Mouse (Mus musculus): ENCODE measurements around the gene Mogat2. TPM values are rescaled to one million over a fixed set of nuclear protein-coding genes. Genes with fewer than 3 reads are reported as not detected.

Gene Mogat2
- total RNA-seq, 1 experiment: 22.9 TPM

DNA sequence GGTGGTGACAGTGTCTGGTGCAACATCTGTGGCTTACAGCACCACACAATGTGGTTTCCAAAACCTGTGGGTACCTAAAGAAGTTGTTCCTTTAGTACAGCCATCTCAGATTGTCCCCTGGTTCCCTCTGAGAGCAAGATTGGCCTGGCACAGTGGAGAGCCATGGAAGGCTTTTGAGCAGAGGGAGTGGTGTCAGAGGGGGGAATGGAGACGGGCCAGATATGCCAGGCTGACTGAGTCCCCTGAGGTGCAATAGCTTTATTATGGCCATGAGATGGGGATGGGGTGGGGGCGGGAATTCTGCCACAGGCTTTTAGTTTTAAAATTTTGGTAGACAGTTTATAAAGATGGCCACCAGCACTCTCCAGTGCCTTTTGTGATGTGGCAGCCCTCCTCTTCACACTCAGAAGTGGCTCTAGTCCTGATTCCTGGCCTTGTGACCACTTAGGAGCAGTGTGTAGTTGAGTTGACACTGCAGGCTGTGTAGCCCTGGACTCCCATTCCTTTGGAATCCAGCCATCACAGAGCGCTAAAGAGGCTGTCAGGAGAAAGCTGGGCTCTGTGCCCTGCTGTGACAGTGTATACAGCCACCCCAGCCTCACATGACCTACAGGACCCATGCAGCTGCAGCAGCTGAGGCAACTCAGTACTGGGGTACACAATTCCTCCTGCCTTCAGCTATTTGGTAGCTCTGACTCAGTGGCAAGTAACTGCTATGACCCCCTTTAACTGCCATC is 20.9 kb downstream of the Mogat2 start:
- no peaks in the 10 kb centered on the region for H3K9me3 ChIP-seq (ENCODE audit: control insufficient read depth, insufficient read depth, low read depth, low read length)
- no peak overlapping the region for H3K27ac ChIP-seq (ENCODE audit: insufficient read depth, low read depth, low read length, poor library complexity, severe bottlenecking)
- no peak overlapping the region for H3K4me3 ChIP-seq (ENCODE audit: insufficient read depth in 1 of 2, low read depth in 1 of 2, low read length in 2 of 2, poor library complexity in 1 of 2, severe bottlenecking in 1 of 2)
- H3K36me3 ChIP-seq (ENCODE audit: control insufficient read depth, insufficient read depth, low read length, poor library complexity, severe bottlenecking): no peaks in the 10 kb centered on the region
- no peak for DNase-seq (ENCODE audit: low read depth, low spot score)
- no peaks in the 10 kb centered on the region for H3K4me1 ChIP-seq (ENCODE audit: control insufficient read depth in 2 of 2, insufficient read depth in 2 of 2, low read length in 2 of 2, poor library complexity in 1 of 2)
- in situ Hi-C loops (cut with MboI; ENCODE audit: low sequenced_read_pairs in 2 of 2, unreplicated experiment in 2 of 2): no loop called here
- TF ChIP-seq ZC3H11A (IDR thresholded peaks at IDR 0.05; ENCODE audit: borderline replicate concordance, low read depth, low read length) (no peak), MAFK (IDR thresholded peaks at IDR 0.05; ENCODE audit: insufficient read depth, low read depth, low read length) (no peak)
- no peak overlapping the region for H3K9ac ChIP-seq (ENCODE audit: insufficient read depth, low read depth, low read length, poor library complexity, severe bottlenecking)

DNA sequence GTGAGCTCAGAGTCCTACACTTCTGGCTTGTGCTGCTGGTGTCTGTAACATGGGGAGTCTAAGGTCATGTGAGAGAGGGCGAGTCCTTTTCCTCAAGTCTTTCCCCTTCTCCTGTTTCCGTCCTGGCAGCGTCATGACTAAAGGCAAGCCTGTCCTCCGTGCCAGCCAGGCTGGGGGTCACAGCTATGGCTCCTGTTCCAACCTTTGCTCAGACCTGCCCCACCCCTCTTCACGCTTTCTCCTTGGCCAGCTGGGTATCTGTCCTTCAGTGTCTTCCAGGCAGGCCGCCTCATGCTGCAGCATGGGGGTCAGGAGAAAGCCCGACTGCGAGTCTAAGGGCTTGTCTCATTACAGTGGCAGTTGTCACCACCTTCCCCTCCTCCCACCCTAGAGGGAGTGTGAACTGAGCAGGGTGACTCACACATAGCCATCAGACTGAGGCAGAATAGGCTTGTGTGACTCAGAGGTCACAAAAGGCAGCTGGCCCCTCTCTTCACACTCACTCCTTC is 23.0 kb downstream of the Mogat2 start:
- Histone ChIP-seq H3K9me3 (ENCODE audit: control insufficient read depth, insufficient read depth, low read depth, low read length) (no peaks in the 10 kb centered on the region), H3K4me1 (ENCODE audit: control insufficient read depth in 2 of 2, insufficient read depth in 2 of 2, low read length in 2 of 2, poor library complexity in 1 of 2) (no peaks in the 10 kb centered on the region), H3K4me3 (ENCODE audit: insufficient read depth in 1 of 2, low read depth in 1 of 2, low read length in 2 of 2, poor library complexity in 1 of 2, severe bottlenecking in 1 of 2) (no peak overlapping the region), H3K27ac (ENCODE audit: insufficient read depth, low read depth, low read length, poor library complexity, severe bottlenecking) (no peak overlapping the region), H3K36me3 (ENCODE audit: control insufficient read depth, insufficient read depth, low read length, poor library complexity, severe bottlenecking) (no peaks in the 10 kb centered on the region), H3K9ac (ENCODE audit: insufficient read depth, low read depth, low read length, poor library complexity, severe bottlenecking) (no peak overlapping the region)
- DNase-seq (ENCODE audit: low read depth, low spot score): no peak
- in situ Hi-C loops (cut with MboI; ENCODE audit: low sequenced_read_pairs in 2 of 2, unreplicated experiment in 2 of 2): no loop called here
- TF ChIP-seq HCFC1 (IDR thresholded peaks at IDR 0.05; ENCODE audit: borderline replicate concordance, insufficient read depth, low read length): no peak
- TF ChIP-seq MAFK (IDR thresholded peaks at IDR 0.05; ENCODE audit: insufficient read depth, low read depth, low read length): no peak
- no peak for TF ChIP-seq ZC3H11A (IDR thresholded peaks at IDR 0.05; ENCODE audit: borderline replicate concordance, low read depth, low read length)
- TF ChIP-seq CHD2 (IDR thresholded peaks at IDR 0.05; ENCODE audit: low read depth, low read length): no peak
- no peak for TF ChIP-seq ZNF384 (IDR thresholded peaks at IDR 0.05; ENCODE audit: low read depth, low read length)

DNA sequence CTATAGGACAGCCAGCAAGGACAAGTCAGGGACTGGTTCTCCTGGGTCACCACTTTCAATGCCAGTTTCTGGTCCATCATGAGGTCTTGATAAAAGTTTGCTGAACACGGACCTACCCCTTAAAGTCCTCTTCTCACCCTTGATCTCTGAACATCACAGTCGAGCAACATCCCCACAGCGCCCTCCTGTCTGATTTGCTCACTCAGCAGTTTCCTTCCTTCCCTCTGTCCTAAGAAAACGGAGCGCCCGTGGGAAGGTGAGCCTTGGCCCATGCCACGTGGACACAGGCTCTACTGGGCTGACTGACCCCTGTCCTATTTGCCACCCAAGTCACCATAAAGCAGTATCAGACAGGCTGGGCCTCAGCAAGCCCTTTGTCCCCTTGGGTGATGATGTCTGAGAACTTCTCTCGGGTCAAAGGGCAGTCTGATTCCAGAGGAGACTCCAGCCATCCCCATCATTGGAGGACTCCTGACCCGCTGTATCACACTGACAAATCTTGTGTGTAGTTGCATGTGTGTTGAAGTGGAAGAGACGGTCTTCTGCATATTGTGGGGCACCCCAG is 23.7 kb downstream of the Mogat2 start:
- H3K9ac ChIP-seq (ENCODE audit: insufficient read depth, low read depth, low read length, poor library complexity, severe bottlenecking): no peak overlapping the region
- H3K36me3 ChIP-seq (ENCODE audit: control insufficient read depth, insufficient read depth, low read length, poor library complexity, severe bottlenecking): no peaks in the 10 kb centered on the region
- in situ Hi-C loops (cut with MboI; ENCODE audit: low sequenced_read_pairs in 2 of 2, unreplicated experiment in 2 of 2): no loop called here
- TF ChIP-seq ZNF384 (IDR thresholded peaks at IDR 0.05; ENCODE audit: low read depth, low read length) (no peak), MAFK (IDR thresholded peaks at IDR 0.05; ENCODE audit: insufficient read depth, low read depth, low read length) (peak; percentile 70)
- H3K27ac ChIP-seq (ENCODE audit: insufficient read depth, low read depth, low read length, poor library complexity, severe bottlenecking): no peak overlapping the region
- H3K4me1 ChIP-seq (ENCODE audit: control insufficient read depth in 2 of 2, insufficient read depth in 2 of 2, low read length in 2 of 2, poor library complexity in 1 of 2): no peaks in the 10 kb centered on the region
- H3K9me3 ChIP-seq (ENCODE audit: control insufficient read depth, insufficient read depth, low read depth, low read length): no peaks in the 10 kb centered on the region
- no peak for DNase-seq (ENCODE audit: low read depth, low spot score)
- no peak overlapping the region for H3K4me3 ChIP-seq (ENCODE audit: insufficient read depth in 1 of 2, low read depth in 1 of 2, low read length in 2 of 2, poor library complexity in 1 of 2, severe bottlenecking in 1 of 2)

DNA sequence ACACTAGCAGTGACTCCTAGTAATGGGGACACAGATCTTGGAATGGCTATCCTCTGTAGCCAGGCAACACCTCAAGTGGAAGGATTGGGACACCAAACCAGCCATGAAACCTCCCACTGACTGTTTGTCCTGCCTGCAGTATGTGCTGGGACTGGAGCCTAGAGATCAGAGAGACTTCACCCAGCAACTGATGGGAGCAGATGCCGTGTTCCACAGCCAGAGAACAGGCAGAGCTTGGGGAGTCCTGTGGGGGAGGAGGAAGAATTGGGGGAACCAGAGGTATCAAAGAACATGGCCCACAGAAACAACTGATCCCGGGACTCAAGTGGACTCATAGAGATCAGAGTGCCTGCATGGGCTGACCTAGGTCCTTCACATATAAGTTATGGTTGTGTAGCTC is 24.7 kb downstream of the Mogat2 start:
- H3K4me1 ChIP-seq (ENCODE audit: control insufficient read depth in 2 of 2, insufficient read depth in 2 of 2, low read length in 2 of 2, poor library complexity in 1 of 2): no peaks in the 10 kb centered on the region
- H3K27ac ChIP-seq (ENCODE audit: insufficient read depth, low read depth, low read length, poor library complexity, severe bottlenecking): 0 out of 2 replicates have a peak overlapping the region, but pooled peaks have one; percentile 26
- H3K9me3 ChIP-seq (ENCODE audit: control insufficient read depth, insufficient read depth, low read depth, low read length): no peaks in the 10 kb centered on the region
- no peak overlapping the region for H3K4me3 ChIP-seq (ENCODE audit: insufficient read depth in 1 of 2, low read depth in 1 of 2, low read length in 2 of 2, poor library complexity in 1 of 2, severe bottlenecking in 1 of 2)
- no peaks in the 10 kb centered on the region for H3K36me3 ChIP-seq (ENCODE audit: control insufficient read depth, insufficient read depth, low read length, poor library complexity, severe bottlenecking)
- TF ChIP-seq ZNF384 (IDR thresholded peaks at IDR 0.05; ENCODE audit: low read depth, low read length) (no peak), ZC3H11A (IDR thresholded peaks at IDR 0.05; ENCODE audit: borderline replicate concordance, low read depth, low read length) (no peak), HCFC1 (IDR thresholded peaks at IDR 0.05; ENCODE audit: borderline replicate concordance, insufficient read depth, low read length) (no peak), CHD2 (IDR thresholded peaks at IDR 0.05; ENCODE audit: low read depth, low read length) (no peak), MAFK (IDR thresholded peaks at IDR 0.05; ENCODE audit: insufficient read depth, low read depth, low read length) (no peak)
- no peak for DNase-seq (ENCODE audit: low read depth, low spot score)
- in situ Hi-C loops (cut with MboI; ENCODE audit: low sequenced_read_pairs in 2 of 2, unreplicated experiment in 2 of 2): no loop called here
- no peak overlapping the region for H3K9ac ChIP-seq (ENCODE audit: insufficient read depth, low read depth, low read length, poor library complexity, severe bottlenecking)
